Mouse (Mus musculus) myocyte (in vitro differentiated cells): ENCODE measurements around the gene Dzip1l. TPM values are rescaled to one million over a fixed set of nuclear protein-coding genes. Genes with fewer than 3 reads are reported as not detected.

Experiments used
- H3K27me3 ChIP-seq: one replicate; pipeline ENCODE4 v1.6.1; 2011; ENCODE audit not compliant: control insufficient read depth, insufficient read depth, insufficient read length
- H3K36me3 ChIP-seq: one replicate; pipeline ENCODE4 v1.6.1; 2011; ENCODE audit not compliant: control insufficient read depth, insufficient read depth
- H3K4me2 ChIP-seq: one replicate; pipeline ENCODE4 v1.6.1; 2011; ENCODE audit warnings: low read depth, control low read depth
- H3K4me3 ChIP-seq: one replicate; pipeline ENCODE4 v1.5.1; 2011; ENCODE audit warnings: mild to moderate bottlenecking, control low read depth, moderate library complexity
- H3K79me2 ChIP-seq: one replicate; pipeline ENCODE4 v1.6.1; 2011; ENCODE audit not compliant: control insufficient read depth, insufficient read depth
- H3ac ChIP-seq: one replicate; pipeline ENCODE4 v1.6.1; 2011; ENCODE audit not compliant: control insufficient read depth, insufficient read length
- CEBPB ChIP-seq: IDR thresholded peaks from 2 replicates; pipeline ENCODE4 v1.6.1; 2011; ENCODE audit warnings: mild to moderate bottlenecking, moderate library complexity; ENCODE audit not compliant: poor library complexity, insufficient read depth, severe bottlenecking
- E2F4 ChIP-seq: IDR thresholded peaks from one replicate; pipeline ENCODE4 v1.6.1; 2011; ENCODE audit warnings: mild to moderate bottlenecking, control low read depth, moderate library complexity; ENCODE audit not compliant: insufficient read depth
- MAX ChIP-seq: IDR thresholded peaks from one replicate; pipeline ENCODE4 v1.6.1; 2011; ENCODE audit warnings: low read depth, mild to moderate bottlenecking, control low read depth
- MYOD1 ChIP-seq, 3 experiments: IDR thresholded peaks; one replicate each; pipeline ENCODE4 v1.6.1; 2011; ENCODE audit warnings: control low read depth in 2 of 3, low read depth in 2 of 3, mild to moderate bottlenecking in 2 of 3, moderate library complexity in 1 of 3; ENCODE audit not compliant: insufficient read length in 2 of 3, control insufficient read depth in 1 of 3
- MYOG ChIP-seq, 3 experiments: IDR thresholded peaks; one replicate each; pipeline ENCODE4 v1.6.1; 2011; ENCODE audit warnings: control low read depth in 2 of 3, low read depth in 2 of 3, mild to moderate bottlenecking in 2 of 3; ENCODE audit not compliant: insufficient read length in 2 of 3, control insufficient read depth in 1 of 3, insufficient read depth in 1 of 3
- POLR2A ChIP-seq: IDR thresholded peaks from one replicate; pipeline ENCODE4 v1.6.1; 2011; ENCODE audit warnings: low read depth, mild to moderate bottlenecking, control low read depth, moderate library complexity; ENCODE audit not compliant: insufficient read length
- POLR2AphosphoS2 ChIP-seq: IDR thresholded peaks from one replicate; pipeline ENCODE4 v1.6.1; 2011; ENCODE audit warnings: low read depth, control low read depth; ENCODE audit not compliant: insufficient read length
- REST ChIP-seq: IDR thresholded peaks from one replicate; pipeline ENCODE4 v1.6.1; 2011; ENCODE audit warnings: mild to moderate bottlenecking, control low read depth, moderate library complexity; ENCODE audit not compliant: insufficient read depth, insufficient read length
- SRF ChIP-seq: IDR thresholded peaks from one replicate; pipeline ENCODE4 v1.6.1; 2011; ENCODE audit warnings: low read depth; ENCODE audit not compliant: control insufficient read depth, insufficient read length
- TCF12 ChIP-seq: IDR thresholded peaks from one replicate; pipeline ENCODE4 v1.6.1; 2011; ENCODE audit warnings: mild to moderate bottlenecking, control low read depth; ENCODE audit not compliant: poor library complexity, insufficient read depth, severe bottlenecking
- TCF3 ChIP-seq: IDR thresholded peaks from one replicate; pipeline ENCODE4 v1.6.1; 2011; ENCODE audit warnings: low read depth, control low read depth; ENCODE audit not compliant: insufficient read length
- USF1 ChIP-seq: IDR thresholded peaks from one replicate; pipeline ENCODE4 v1.6.1; 2011; ENCODE audit warnings: low read depth, mild to moderate bottlenecking, control low read depth, moderate library complexity
- polyA plus RNA-seq: library from polyadenylated mRNA; unstranded; fragments of >200 nt; fragmentation: generic; extraction: Trizol; gene quantifications from one replicate; pipeline ENCODE4 v1.2.1, GENCODE M21; 2012; ENCODE audit warnings: missing spikeins

Dzip1l gene
- polyA plus RNA-seq, 1 experiment: 6.5 TPM

GRCm38 (mm10) chr9:99645416-99645815 is 16.1 kb downstream of the Dzip1l start:
- Histone ChIP-seq H3ac (no peak overlapping the region), H3K4me3 (no peak overlapping the region), H3K36me3 (peaks cover 15% of the 10 kb centered on the region), H3K27me3 (no peaks in the 10 kb centered on the region), H3K4me2 (no peak overlapping the region), H3K79me2 (no peaks in the 10 kb centered on the region)
- TF ChIP-seq MYOG (IDR thresholded peaks at IDR 0.05; ENCODE audit: control insufficient read depth in 1 of 3, insufficient read depth in 1 of 3, insufficient read length in 2 of 3, low read depth in 2 of 3) (no peak), POLR2A (no peak), REST (no peak), TCF3 (no peak)

- H3K36me3 ChIP-seq: peaks cover 16% of the 10 kb centered on the region
- H3ac ChIP-seq: no peak overlapping the region
- no peak overlapping the region for H3K4me3 ChIP-seq
- H3K79me2 ChIP-seq: no peaks in the 10 kb centered on the region
- H3K4me2 ChIP-seq: no peak overlapping the region
- H3K27me3 ChIP-seq: no peaks in the 10 kb centered on the region
- TF ChIP-seq MYOG (IDR thresholded peaks at IDR 0.05; ENCODE audit: control insufficient read depth in 1 of 3, insufficient read depth in 1 of 3, insufficient read length in 2 of 3, low read depth in 2 of 3) (no peak), REST (no peak), MYOD1 (IDR thresholded peaks at IDR 0.05; ENCODE audit: control insufficient read depth in 1 of 3, insufficient read length in 2 of 3, low read depth in 2 of 3) (no peak), POLR2A (no peak), POLR2AphosphoS2 (no peak), SRF (no peak), USF1 (no peak)
Observed at GRCm38 (mm10) chr9:99646102-99646501, 16.8 kb downstream of the Dzip1l start.

- no peak for TF ChIP-seq TCF12
- no peak for TF ChIP-seq E2F4
- TF ChIP-seq MYOG (IDR thresholded peaks at IDR 0.05; ENCODE audit: control insufficient read depth in 1 of 3, insufficient read depth in 1 of 3, insufficient read length in 2 of 3, low read depth in 2 of 3): no peak
- TF ChIP-seq REST: no peak
- no peak overlapping the region for H3K4me3 ChIP-seq
- no peak overlapping the region for H3K4me2 ChIP-seq
- no peak overlapping the region for H3ac ChIP-seq
- no peaks in the 10 kb centered on the region for H3K79me2 ChIP-seq
- no peaks in the 10 kb centered on the region for H3K27me3 ChIP-seq
- no peaks in the 10 kb centered on the region for H3K36me3 ChIP-seq
Observed at GRCm38 (mm10) chr9:99660756-99661155, 31.5 kb downstream of the Dzip1l start.

GRCm38 (mm10) chr9:99661606-99662166 is 32.4 kb downstream of the Dzip1l start:
- no peak overlapping the region for H3K4me3 ChIP-seq
- no peaks in the 10 kb centered on the region for H3K27me3 ChIP-seq
- no peak overlapping the region for H3ac ChIP-seq
- TF ChIP-seq POLR2AphosphoS2 (no peak), MYOG (IDR thresholded peaks at IDR 0.05; ENCODE audit: control insufficient read depth in 1 of 3, insufficient read depth in 1 of 3, insufficient read length in 2 of 3, low read depth in 2 of 3) (no peak), TCF3 (no peak), REST (no peak), MAX (no peak), CEBPB (no peak), MYOD1 (IDR thresholded peaks at IDR 0.05; ENCODE audit: control insufficient read depth in 1 of 3, insufficient read length in 2 of 3, low read depth in 2 of 3) (no peak), TCF12 (no peak)
- H3K36me3 ChIP-seq: no peaks in the 10 kb centered on the region
- H3K4me2 ChIP-seq: no peak overlapping the region
- no peaks in the 10 kb centered on the region for H3K79me2 ChIP-seq

- TF ChIP-seq POLR2A (no peak), TCF3 (no peak), REST (no peak), TCF12 (no peak), USF1 (no peak), MYOG (IDR thresholded peaks at IDR 0.05; ENCODE audit: control insufficient read depth in 1 of 3, insufficient read depth in 1 of 3, insufficient read length in 2 of 3, low read depth in 2 of 3) (no peak), MAX (no peak), MYOD1 (IDR thresholded peaks at IDR 0.05; ENCODE audit: control insufficient read depth in 1 of 3, insufficient read length in 2 of 3, low read depth in 2 of 3) (no peak), E2F4 (no peak), POLR2AphosphoS2 (no peak), CEBPB (no peak), SRF (no peak)
- Histone ChIP-seq H3K79me2 (no peaks in the 10 kb centered on the region), H3K36me3 (peaks cover 5% of the 10 kb centered on the region), H3ac (no peak overlapping the region), H3K4me2 (no peak overlapping the region), H3K27me3 (no peaks in the 10 kb centered on the region), H3K4me3 (no peak overlapping the region)
Observed at GRCm38 (mm10) chr9:99662406-99662805, 33.1 kb downstream of the Dzip1l start.
